Mouse (Mus musculus): ENCODE results near the gene Parvg. TPM values are rescaled to one million over a fixed set of nuclear protein-coding genes. Genes with fewer than 3 reads are reported as not detected.

Parvg gene
- polyA plus RNA-seq, 1 experiment from 2014 or later: 0.75 TPM

GRCm38 (mm10) chr15:84294391-84294790, 29.4 kb upstream of the Parvg start:
- peaks cover 17% of the 10 kb centered on the region for H3K4me1 ChIP-seq
- WGBS: 89% methylated on average over 9 of the region's 9 CpGs
- no peaks in the 10 kb centered on the region for H3K9me3 ChIP-seq (replicated peaks)
- peaks cover 44% of the 10 kb centered on the region for H3K36me3 ChIP-seq
- no peak overlapping the region for H3K4me3 ChIP-seq
- no peak overlapping the region for H3K27ac ChIP-seq
- DNase-seq (ENCODE audit: low spot score): no peak
- peaks cover 4% of the 10 kb centered on the region; the same call in 1 of the 2 replicates for H3K27me3 ChIP-seq (ENCODE audit: low read depth, poor library complexity, severe bottlenecking)

GRCm38 (mm10) chr15:84295225-84295624, 28.6 kb upstream of the Parvg start:
- 88% methylated on average over 10 of the region's 10 CpGs for WGBS
- Histone ChIP-seq H3K36me3 (peaks cover 42% of the 10 kb centered on the region), H3K4me3 (no peak overlapping the region), H3K27me3 (ENCODE audit: low read depth, poor library complexity, severe bottlenecking) (peaks cover 4% of the 10 kb centered on the region; the same call in 1 of the 2 replicates), H3K9me3 (replicated peaks) (no peaks in the 10 kb centered on the region), H3K27ac (no peak overlapping the region), H3K4me1 (peaks cover 24% of the 10 kb centered on the region)
- no peak for DNase-seq (ENCODE audit: low spot score)

DNA sequence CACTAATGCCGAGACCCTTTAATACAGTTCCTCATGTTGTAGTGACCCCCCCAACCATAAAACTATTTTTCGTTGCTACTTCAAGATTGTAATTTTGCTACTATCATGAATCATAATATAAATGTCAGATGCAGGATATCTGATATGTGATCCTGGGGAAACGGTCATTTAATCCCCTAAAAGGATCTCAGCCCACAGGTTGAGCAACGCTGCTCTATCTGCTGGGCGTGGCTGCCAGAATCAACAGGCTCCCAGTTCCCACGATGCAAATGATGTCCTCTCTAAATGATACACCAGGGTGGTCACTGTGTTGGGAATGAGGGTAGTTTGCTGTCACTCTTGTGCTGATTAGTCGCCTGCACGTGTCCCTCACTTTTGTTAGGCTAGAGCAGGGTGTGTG, 26.4 kb upstream of the Parvg start:
- peaks cover 43% of the 10 kb centered on the region for H3K4me1 ChIP-seq

DNA sequence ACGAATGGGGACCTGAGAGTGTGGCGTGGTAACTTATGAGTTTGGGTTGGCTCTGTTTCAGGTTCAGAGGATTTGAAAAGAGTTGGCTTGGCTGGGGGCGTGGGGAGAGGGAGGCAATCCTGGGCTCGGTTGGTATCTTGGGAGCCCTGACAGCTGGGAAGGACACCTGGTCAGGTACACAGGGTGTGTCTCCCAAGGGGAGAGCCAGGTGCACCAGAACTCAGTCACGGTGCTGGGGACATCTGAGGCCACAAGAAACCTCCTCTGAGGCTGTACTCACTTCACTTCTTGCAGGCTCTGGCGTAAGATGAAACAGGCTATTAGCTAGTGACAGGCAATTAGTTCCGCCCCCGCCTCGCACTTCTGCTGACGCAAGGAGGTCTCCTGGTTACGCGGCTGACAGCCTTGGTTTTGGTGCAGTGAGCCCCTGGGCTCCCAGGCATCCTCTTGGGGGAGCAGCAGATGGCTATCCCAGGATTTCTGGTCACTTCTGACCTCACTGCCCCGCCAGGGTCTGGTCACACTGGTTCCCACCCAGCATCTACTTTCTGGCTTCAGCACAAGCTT, 24.9 kb upstream of the Parvg start:
- peaks cover 22% of the 10 kb centered on the region; the same call in 1 of the 2 replicates for H3K36me3 ChIP-seq
- DNase-seq (ENCODE audit: low spot score): no peak
- 21% methylated on average over 13 of the region's 13 CpGs for WGBS
- no peaks in the 10 kb centered on the region for H3K9me3 ChIP-seq (replicated peaks)
- H3K4me1 ChIP-seq: peaks cover 58% of the 10 kb centered on the region
- no peak overlapping the region for H3K4me3 ChIP-seq
- H3K27me3 ChIP-seq (ENCODE audit: low read depth, poor library complexity, severe bottlenecking): peaks cover 10% of the 10 kb centered on the region; the same call in 1 of the 2 replicates
- no peak overlapping the region for H3K27ac ChIP-seq

More for the DNA sequence above, 26.4 kb upstream of the Parvg start:
- 61% methylated on average over 8 of the region's 8 CpGs for WGBS
- Histone ChIP-seq H3K4me3 (no peak overlapping the region), H3K9me3 (replicated peaks) (no peaks in the 10 kb centered on the region), H3K27me3 (ENCODE audit: low read depth, poor library complexity, severe bottlenecking) (peaks cover 4% of the 10 kb centered on the region; the same call in 1 of the 2 replicates), H3K27ac (no peak overlapping the region), H3K36me3 (peaks cover 27% of the 10 kb centered on the region; the same call in 1 of the 2 replicates)
- no peak for DNase-seq (ENCODE audit: low spot score)

GRCm38 (mm10) chr15:84299662-84300333, 24.0 kb upstream of the Parvg start:
- WGBS: 35% methylated on average over 9 of the region's 9 CpGs
- Histone ChIP-seq H3K36me3 (peaks cover 20% of the 10 kb centered on the region), H3K27me3 (ENCODE audit: low read depth, poor library complexity, severe bottlenecking) (peaks cover 11% of the 10 kb centered on the region; the same call in 1 of the 2 replicates), H3K4me1 (peaks cover 59% of the 10 kb centered on the region), H3K4me3 (no peak overlapping the region), H3K27ac (peak overlapping the region; percentile 66), H3K9me3 (replicated peaks) (no peaks in the 10 kb centered on the region)
- DNase-seq (ENCODE audit: low spot score): no peak

DNA sequence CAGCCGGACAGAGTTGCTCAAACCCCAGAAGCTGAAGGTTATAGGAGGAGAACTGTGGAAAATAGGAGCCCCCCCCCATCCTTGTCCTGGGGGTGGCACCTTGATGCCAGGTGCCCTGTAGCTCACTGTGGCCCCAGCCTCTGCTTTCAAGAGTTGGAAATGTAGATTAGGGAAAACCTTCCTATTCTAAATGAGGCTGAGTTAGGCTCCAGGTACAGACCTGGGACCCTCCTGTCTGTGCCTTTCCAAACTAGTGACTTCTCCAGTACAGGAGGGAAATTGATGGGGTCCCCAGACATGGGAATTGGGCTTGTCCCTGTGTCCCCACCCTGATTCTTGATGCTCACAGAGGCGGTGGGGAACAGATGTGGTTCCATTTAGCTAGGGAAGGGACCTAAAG, 23.2 kb upstream of the Parvg start:
- peaks cover 13% of the 10 kb centered on the region for H3K36me3 ChIP-seq
- no peak for DNase-seq (ENCODE audit: low spot score)
- no peaks in the 10 kb centered on the region for H3K9me3 ChIP-seq (replicated peaks)
- H3K27ac ChIP-seq: peak overlapping the region; percentile 66
- H3K4me3 ChIP-seq: no peak overlapping the region
- H3K4me1 ChIP-seq: peaks cover 59% of the 10 kb centered on the region
- WGBS: 52% methylated on average over 2 of the region's 2 CpGs
- peaks cover 11% of the 10 kb centered on the region; the same call in 1 of the 2 replicates for H3K27me3 ChIP-seq (ENCODE audit: low read depth, poor library complexity, severe bottlenecking)

DNA sequence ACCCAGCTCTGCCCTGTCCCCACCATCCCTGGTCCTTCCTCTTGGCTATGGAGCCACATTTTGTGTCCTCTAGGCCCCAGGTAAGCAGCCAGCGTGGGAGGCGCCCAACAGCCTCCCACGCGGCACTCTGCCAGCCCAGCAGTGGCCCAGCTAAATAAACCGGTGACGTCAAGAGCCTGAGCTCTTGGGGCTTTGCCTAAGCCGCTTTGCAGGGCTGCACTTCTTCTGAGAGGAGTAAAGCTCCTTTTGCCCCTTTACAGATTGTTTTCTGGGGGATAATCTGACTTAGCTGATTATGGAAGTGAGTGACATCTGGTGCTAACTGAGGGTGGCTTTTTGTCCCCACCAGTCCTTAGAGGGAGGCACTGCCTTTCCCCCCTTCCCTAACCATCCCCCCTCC, 22.8 kb upstream of the Parvg start:
- 20% methylated on average over 7 of the region's 7 CpGs for WGBS
- Histone ChIP-seq H3K27me3 (ENCODE audit: low read depth, poor library complexity, severe bottlenecking) (peaks cover 11% of the 10 kb centered on the region; the same call in 1 of the 2 replicates), H3K36me3 (peaks cover 15% of the 10 kb centered on the region), H3K4me3 (no peak overlapping the region), H3K9me3 (replicated peaks) (no peaks in the 10 kb centered on the region), H3K27ac (peak overlapping the region; percentile 66), H3K4me1 (peaks cover 59% of the 10 kb centered on the region)
- no peak for DNase-seq (ENCODE audit: low spot score)

- WGBS: 33% methylated on average over 8 of the region's 8 CpGs
- Histone ChIP-seq H3K4me3 (no peak overlapping the region), H3K4me1 (peaks cover 59% of the 10 kb centered on the region), H3K9me3 (replicated peaks) (no peaks in the 10 kb centered on the region), H3K36me3 (peaks cover 18% of the 10 kb centered on the region), H3K27me3 (ENCODE audit: low read depth, poor library complexity, severe bottlenecking) (peaks cover 11% of the 10 kb centered on the region; the same call in 1 of the 2 replicates), H3K27ac (peak overlapping the region; percentile 66)
- no peak for DNase-seq (ENCODE audit: low spot score)
Measured at GRCm38 (mm10) chr15:84301641-84302420, 22.0 kb upstream of the Parvg start.

GRCm38 (mm10) chr15:84303264-84303663, 20.6 kb upstream of the Parvg start:
- peaks cover 10% of the 10 kb centered on the region; the same call in 1 of the 2 replicates for H3K27me3 ChIP-seq (ENCODE audit: low read depth, poor library complexity, severe bottlenecking)

GRCm38 (mm10) chr15:84305333-84305732, 18.5 kb upstream of the Parvg start:
- Histone ChIP-seq H3K27me3 (ENCODE audit: low read depth, poor library complexity, severe bottlenecking) (0 out of 2 replicates have a peak, but pooled peaks cover 6% of the 10 kb centered on the region), H3K4me1 (peaks cover 37% of the 10 kb centered on the region), H3K36me3 (peaks cover 29% of the 10 kb centered on the region), H3K27ac (no peak overlapping the region), H3K9me3 (replicated peaks) (no peaks in the 10 kb centered on the region), H3K4me3 (no peak overlapping the region)
- WGBS: 83% methylated on average over 10 of the region's 10 CpGs
- DNase-seq (ENCODE audit: low spot score): no peak

More at GRCm38 (mm10) chr15:84303264-84303663, 20.6 kb upstream of the Parvg start:
- H3K9me3 ChIP-seq (replicated peaks): no peaks in the 10 kb centered on the region
- peak overlapping the region; percentile 66; the same call in 1 of the 2 replicates for H3K27ac ChIP-seq
- peaks cover 29% of the 10 kb centered on the region for H3K36me3 ChIP-seq
- 76% methylated on average over 10 of the region's 10 CpGs for WGBS
- no peak for DNase-seq (ENCODE audit: low spot score)
- no peak overlapping the region for H3K4me3 ChIP-seq
- H3K4me1 ChIP-seq: peaks cover 57% of the 10 kb centered on the region

DNA sequence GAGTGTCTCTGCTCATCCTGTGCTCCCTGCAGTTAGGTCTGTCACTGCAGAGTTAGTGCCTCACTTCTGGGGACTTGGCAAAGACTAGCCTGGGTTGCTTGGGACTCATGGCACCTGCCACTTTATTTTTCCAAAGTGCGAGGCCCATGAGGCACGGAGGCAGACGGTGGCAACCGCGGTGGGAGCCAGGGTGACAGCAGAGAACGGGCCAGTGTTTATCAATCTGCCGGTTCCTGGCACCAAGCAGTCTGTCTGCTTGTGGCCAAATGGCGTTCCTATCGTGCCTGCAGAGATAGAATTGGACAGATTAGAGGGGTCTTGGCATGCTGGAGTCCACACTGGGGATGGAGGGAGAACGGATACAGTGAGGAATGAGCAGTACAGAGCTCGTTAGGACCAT, 13.6 kb upstream of the Parvg start:
- peaks cover 23% of the 10 kb centered on the region for H3K36me3 ChIP-seq
- DNase-seq (ENCODE audit: low spot score): no peak
- no peak overlapping the region for H3K4me3 ChIP-seq
- no peaks in the 10 kb centered on the region for H3K9me3 ChIP-seq (replicated peaks)
- WGBS: 75% methylated on average over 11 of the region's 11 CpGs
- peaks cover 40% of the 10 kb centered on the region for H3K4me1 ChIP-seq
- no peak overlapping the region for H3K27ac ChIP-seq
- peaks cover 5% of the 10 kb centered on the region; the same call in 1 of the 2 replicates for H3K27me3 ChIP-seq (ENCODE audit: low read depth, poor library complexity, severe bottlenecking)

GRCm38 (mm10) chr15:84311295-84312085, 12.3 kb upstream of the Parvg start:
- Histone ChIP-seq H3K4me3 (no peak overlapping the region), H3K4me1 (peaks cover 51% of the 10 kb centered on the region), H3K36me3 (peaks cover 17% of the 10 kb centered on the region), H3K9me3 (replicated peaks) (no peaks in the 10 kb centered on the region), H3K27me3 (ENCODE audit: low read depth, poor library complexity, severe bottlenecking) (peaks cover 5% of the 10 kb centered on the region; the same call in 1 of the 2 replicates), H3K27ac (no peak overlapping the region)
- DNase-seq (ENCODE audit: low spot score): no peak
- WGBS: 87% methylated on average over 9 of the region's 9 CpGs

Data from limb, embryonic 10.5 days (tissue).